Mouse (Mus musculus) lung, postnatal 0 days (tissue): Measurements from ENCODE around the gene Mlip.

ENCODE experiments used
- CTCF ChIP-seq: IDR thresholded peaks from 2 replicates; pipeline ENCODE4 v1.5.1; 2016; ENCODE audit warnings: antibody characterized with exemption, mild to moderate bottlenecking
- EP300 ChIP-seq: IDR thresholded peaks from 2 replicates; pipeline ENCODE4 v1.6.1; 2016; ENCODE audit warnings: antibody characterized with exemption, mild to moderate bottlenecking, control low read depth

DNA sequence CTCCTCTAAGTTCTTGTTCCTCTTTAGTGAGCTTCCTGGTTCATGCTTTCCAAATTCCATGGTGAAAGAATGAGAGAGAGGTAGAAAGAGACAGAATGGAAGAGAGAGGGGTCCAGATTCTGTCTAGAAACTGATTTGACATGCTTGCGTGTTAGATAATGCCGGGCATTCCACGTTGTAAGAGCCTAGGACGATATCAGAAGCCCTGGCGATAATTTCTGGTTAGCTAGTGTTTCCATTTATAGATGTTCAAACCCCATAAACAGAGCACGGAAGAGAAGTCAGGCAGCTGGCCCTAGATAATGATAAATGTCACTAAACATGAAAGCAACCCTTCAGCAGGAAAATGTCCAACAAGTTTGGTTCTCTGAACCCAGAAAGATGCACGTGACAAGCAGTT is 5.1 kb downstream of the Mlip start:
- no peak for TF ChIP-seq EP300
- TF ChIP-seq CTCF = no peak
